Mouse (Mus musculus): Measurements from ENCODE around the gene Hif3a.

Gene Hif3a

GRCm38 (mm10) chr7:17060031-17060781 lies 2.0 kb downstream of the Hif3a start:
- peaks cover 2% of the 10 kb centered on the region; the same call in 1 of the 2 replicates for H3K9me3 ChIP-seq (ENCODE audit: low read length)
- peaks cover 69% of the 10 kb centered on the region for H3K4me1 ChIP-seq (replicated peaks; ENCODE audit: low read depth, low read length)
- H3K36me3 ChIP-seq (ENCODE audit: insufficient read depth, low read length), result no peaks in the 10 kb centered on the region
- TF ChIP-seq NANOG (IDR thresholded peaks at IDR 0.05; ENCODE audit: borderline replicate concordance, low read length), result no peak
- no peak for TF ChIP-seq CTCF (conservative IDR thresholded peaks at IDR 0.05; ENCODE audit: low read length)
- no peak for TF ChIP-seq POU5F1 (IDR thresholded peaks at IDR 0.05; ENCODE audit: borderline replicate concordance, low read length)
- peaks cover 3% of the 10 kb centered on the region for H3K27me3 ChIP-seq (ENCODE audit: insufficient read depth, low read length)
- H3K4me3 ChIP-seq (replicated peaks; ENCODE audit: low read length), result no peak overlapping the region

GRCm38 (mm10) chr7:17059463-17059844 lies 2.8 kb downstream of the Hif3a start:
- peaks cover 2% of the 10 kb centered on the region; the same call in 1 of the 2 replicates for H3K9me3 ChIP-seq (ENCODE audit: low read length)
- H3K27me3 ChIP-seq (ENCODE audit: insufficient read depth, low read length), result peaks cover 3% of the 10 kb centered on the region
- peaks cover 67% of the 10 kb centered on the region for H3K4me1 ChIP-seq (replicated peaks; ENCODE audit: low read depth, low read length)
- no peak for TF ChIP-seq POU5F1 (IDR thresholded peaks at IDR 0.05; ENCODE audit: borderline replicate concordance, low read length)
- TF ChIP-seq NANOG (IDR thresholded peaks at IDR 0.05; ENCODE audit: borderline replicate concordance, low read length), result no peak
- TF ChIP-seq CTCF (conservative IDR thresholded peaks at IDR 0.05; ENCODE audit: low read length), result no peak
- no peak overlapping the region for H3K4me3 ChIP-seq (replicated peaks; ENCODE audit: low read length)
- H3K36me3 ChIP-seq (ENCODE audit: insufficient read depth, low read length), result no peaks in the 10 kb centered on the region

- Histone ChIP-seq H3K36me3 (ENCODE audit: insufficient read depth, low read length) (no peaks in the 10 kb centered on the region), H3K4me1 (replicated peaks; ENCODE audit: low read depth, low read length) (peaks cover 65% of the 10 kb centered on the region), H3K27me3 (ENCODE audit: insufficient read depth, low read length) (peaks cover 3% of the 10 kb centered on the region), H3K4me3 (replicated peaks; ENCODE audit: low read length) (peak overlapping the region; percentile 52), H3K9me3 (ENCODE audit: low read length) (no peaks in the 10 kb centered on the region)
- TF ChIP-seq CTCF (conservative IDR thresholded peaks at IDR 0.05; ENCODE audit: low read length), result no peak
- no peak for TF ChIP-seq NANOG (IDR thresholded peaks at IDR 0.05; ENCODE audit: borderline replicate concordance, low read length)
- no peak for TF ChIP-seq POU5F1 (IDR thresholded peaks at IDR 0.05; ENCODE audit: borderline replicate concordance, low read length)
Observed at GRCm38 (mm10) chr7:17058816-17059462, 3.3 kb downstream of the Hif3a start.

- TF ChIP-seq POU5F1 (IDR thresholded peaks at IDR 0.05; ENCODE audit: borderline replicate concordance, low read length) (no peak), CTCF (conservative IDR thresholded peaks at IDR 0.05; ENCODE audit: low read length) (no peak), NANOG (IDR thresholded peaks at IDR 0.05; ENCODE audit: borderline replicate concordance, low read length) (no peak)
Observed at GRCm38 (mm10) chr7:17058071-17058689, 4.0 kb downstream of the Hif3a start.

GRCm38 (mm10) chr7:17056601-17057523 lies 5.4 kb downstream of the Hif3a start:
- H3K9me3 ChIP-seq (ENCODE audit: low read length), result no peaks in the 10 kb centered on the region
- peaks cover 53% of the 10 kb centered on the region for H3K4me1 ChIP-seq (replicated peaks; ENCODE audit: low read depth, low read length)
- peak overlapping the region; percentile 89 for H3K4me3 ChIP-seq (replicated peaks; ENCODE audit: low read length)
- TF ChIP-seq CTCF (conservative IDR thresholded peaks at IDR 0.05; ENCODE audit: low read length) (no peak), NANOG (IDR thresholded peaks at IDR 0.05; ENCODE audit: borderline replicate concordance, low read length) (no peak), POU5F1 (IDR thresholded peaks at IDR 0.05; ENCODE audit: borderline replicate concordance, low read length) (no peak)
- H3K36me3 ChIP-seq (ENCODE audit: insufficient read depth, low read length), result no peaks in the 10 kb centered on the region
- peaks cover 3% of the 10 kb centered on the region for H3K27me3 ChIP-seq (ENCODE audit: insufficient read depth, low read length)

More at GRCm38 (mm10) chr7:17058071-17058689, 4.0 kb downstream of the Hif3a start:
- Histone ChIP-seq H3K4me1 (replicated peaks; ENCODE audit: low read depth, low read length) (peaks cover 65% of the 10 kb centered on the region), H3K9me3 (ENCODE audit: low read length) (no peaks in the 10 kb centered on the region), H3K4me3 (replicated peaks; ENCODE audit: low read length) (peak overlapping the region; percentile 52), H3K36me3 (ENCODE audit: insufficient read depth, low read length) (no peaks in the 10 kb centered on the region), H3K27me3 (ENCODE audit: insufficient read depth, low read length) (peaks cover 3% of the 10 kb centered on the region)

- Histone ChIP-seq H3K9me3 (ENCODE audit: low read length) (no peaks in the 10 kb centered on the region), H3K4me1 (replicated peaks; ENCODE audit: low read depth, low read length) (peaks cover 46% of the 10 kb centered on the region), H3K27me3 (ENCODE audit: insufficient read depth, low read length) (no peaks in the 10 kb centered on the region), H3K4me3 (replicated peaks; ENCODE audit: low read length) (peak overlapping the region; percentile 89), H3K36me3 (ENCODE audit: insufficient read depth, low read length) (no peaks in the 10 kb centered on the region)
- TF ChIP-seq POU5F1 (IDR thresholded peaks at IDR 0.05; ENCODE audit: borderline replicate concordance, low read length), result no peak
- TF ChIP-seq CTCF (conservative IDR thresholded peaks at IDR 0.05; ENCODE audit: low read length), result no peak
- TF ChIP-seq NANOG (IDR thresholded peaks at IDR 0.05; ENCODE audit: borderline replicate concordance, low read length), result no peak
Observed at GRCm38 (mm10) chr7:17056081-17056581, 6.1 kb downstream of the Hif3a start.

- H3K9me3 ChIP-seq (ENCODE audit: low read length), result no peaks in the 10 kb centered on the region
- peaks cover 44% of the 10 kb centered on the region for H3K4me1 ChIP-seq (replicated peaks; ENCODE audit: low read depth, low read length)
- H3K27me3 ChIP-seq (ENCODE audit: insufficient read depth, low read length), result no peaks in the 10 kb centered on the region
- H3K36me3 ChIP-seq (ENCODE audit: insufficient read depth, low read length), result no peaks in the 10 kb centered on the region; the same call in 1 of the 2 replicates
- no peak for TF ChIP-seq POU5F1 (IDR thresholded peaks at IDR 0.05; ENCODE audit: borderline replicate concordance, low read length)
- no peak for TF ChIP-seq CTCF (conservative IDR thresholded peaks at IDR 0.05; ENCODE audit: low read length)
- TF ChIP-seq NANOG (IDR thresholded peaks at IDR 0.05; ENCODE audit: borderline replicate concordance, low read length), result no peak
- H3K4me3 ChIP-seq (replicated peaks; ENCODE audit: low read length), result no peak overlapping the region
Observed at GRCm38 (mm10) chr7:17055287-17055946, 6.8 kb downstream of the Hif3a start.

Data from E14TG2a.4 (cell line).